Mouse (Mus musculus): ENCODE data around the gene Invs. TPM values are rescaled to one million over a fixed set of nuclear protein-coding genes. Genes with fewer than 3 reads are reported as not detected.

Invs gene
- polyA plus RNA-seq, 1 experiment = 4.7 TPM

DNA sequence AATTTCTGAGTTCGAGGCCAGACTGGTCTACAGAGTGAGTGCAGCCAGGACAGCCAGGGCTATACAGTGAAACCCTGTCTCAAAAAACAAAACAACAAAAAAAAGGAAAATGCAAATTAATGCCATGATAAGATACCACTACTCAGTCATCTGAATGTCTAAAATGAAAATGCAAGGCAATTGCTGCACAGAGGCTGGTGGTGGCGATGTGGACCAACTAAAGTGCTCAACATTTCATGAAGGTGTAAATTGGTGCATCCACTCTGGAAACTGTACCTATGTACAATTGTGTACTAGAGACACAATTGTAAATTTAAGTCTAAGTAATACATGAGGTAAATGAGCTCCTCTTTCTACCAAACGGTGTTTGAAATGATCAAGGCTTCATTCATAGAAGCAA, 36.5 kb downstream of the Invs start:
- TF ChIP-seq CTCF (IDR thresholded peaks at IDR 0.05; ENCODE audit: insufficient read depth, low read length) (no peak), POLR2A (IDR thresholded peaks at IDR 0.05; ENCODE audit: borderline replicate concordance, extremely low read depth, low read depth, low read length) (no peak)

DNA sequence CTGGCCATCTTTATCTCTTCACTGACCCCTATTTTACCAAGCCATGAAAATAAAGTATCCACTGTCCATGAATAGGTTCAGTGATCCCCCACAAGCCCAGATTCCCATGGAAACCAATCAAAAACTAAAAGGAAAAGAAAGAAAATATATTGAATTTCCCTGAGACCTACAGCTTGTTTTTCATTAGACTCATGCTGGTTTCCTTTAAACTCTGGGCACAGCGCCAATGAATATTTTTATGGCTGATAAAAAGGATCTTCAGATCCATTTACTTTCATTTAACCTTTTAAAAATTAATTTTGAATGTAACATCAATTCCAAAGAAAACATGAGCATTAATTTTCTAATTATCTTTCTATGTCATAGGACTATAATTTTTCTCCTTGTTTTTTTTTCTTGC, 41.7 kb downstream of the Invs start:
- Histone ChIP-seq H3K4me1 (ENCODE audit: control insufficient read depth, insufficient read depth, low read length) (no peaks in the 10 kb centered on the region; the same call in 1 of the 2 replicates), H3K4me3 (replicated peaks; ENCODE audit: extremely low read depth, low read depth, low read length) (no peak overlapping the region)
- TF ChIP-seq CTCF (IDR thresholded peaks at IDR 0.05; ENCODE audit: insufficient read depth, low read length) = no peak
- no peak for TF ChIP-seq POLR2A (IDR thresholded peaks at IDR 0.05; ENCODE audit: borderline replicate concordance, extremely low read depth, low read depth, low read length)
- WGBS = 87% methylated on average over 1 of the region's 1 CpGs
- DNase-seq = no peak

More for the DNA sequence above, 36.5 kb downstream of the Invs start:
- DNase-seq = no peak
- no peaks in the 10 kb centered on the region for H3K4me1 ChIP-seq (ENCODE audit: control insufficient read depth, insufficient read depth, low read length)
- no peak overlapping the region for H3K4me3 ChIP-seq (replicated peaks; ENCODE audit: extremely low read depth, low read depth, low read length)
- 94% methylated on average over 3 of the region's 3 CpGs for WGBS

DNA sequence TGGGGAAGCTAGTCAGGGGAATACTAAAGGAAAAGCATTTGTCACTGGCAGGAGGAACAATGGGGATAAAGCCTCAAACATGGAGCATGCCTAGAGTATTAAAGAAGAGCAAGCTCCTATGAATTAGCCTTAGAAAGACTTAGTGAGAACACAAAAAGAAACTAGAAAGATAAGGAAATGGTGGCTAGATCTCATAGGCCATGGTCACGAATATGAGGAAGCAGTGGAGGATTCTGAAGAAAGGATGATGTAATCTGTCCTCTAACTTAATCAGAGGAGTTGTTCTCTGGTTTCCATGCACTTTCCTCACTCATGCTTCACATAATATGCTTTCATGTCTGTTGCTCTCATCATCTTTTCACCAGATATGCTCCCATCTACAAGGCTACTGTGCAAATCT, 42.5 kb downstream of the Invs start:
- H3K4me1 ChIP-seq (ENCODE audit: control insufficient read depth, insufficient read depth, low read length) = no peaks in the 10 kb centered on the region; the same call in 1 of the 2 replicates
- no peak for DNase-seq
- 35% methylated on average over 1 of the region's 1 CpGs for WGBS
- H3K4me3 ChIP-seq (replicated peaks; ENCODE audit: extremely low read depth, low read depth, low read length) = no peak overlapping the region
- TF ChIP-seq POLR2A (IDR thresholded peaks at IDR 0.05; ENCODE audit: borderline replicate concordance, extremely low read depth, low read depth, low read length) (no peak), CTCF (IDR thresholded peaks at IDR 0.05; ENCODE audit: insufficient read depth, low read length) (no peak)

- no peak for DNase-seq
- no peaks in the 10 kb centered on the region for H3K4me1 ChIP-seq (ENCODE audit: control insufficient read depth, insufficient read depth, low read length)
- TF ChIP-seq CTCF (IDR thresholded peaks at IDR 0.05; ENCODE audit: insufficient read depth, low read length) (no peak), POLR2A (IDR thresholded peaks at IDR 0.05; ENCODE audit: borderline replicate concordance, extremely low read depth, low read depth, low read length) (no peak)
- H3K4me3 ChIP-seq (replicated peaks; ENCODE audit: extremely low read depth, low read depth, low read length) = no peak overlapping the region
Observed at GRCm38 (mm10) chr4:48327192-48327591, 47.6 kb downstream of the Invs start.

- no peaks in the 10 kb centered on the region for H3K4me1 ChIP-seq (ENCODE audit: control insufficient read depth, insufficient read depth, low read length)
- no peak for DNase-seq
- no peak for TF ChIP-seq POLR2A (IDR thresholded peaks at IDR 0.05; ENCODE audit: borderline replicate concordance, extremely low read depth, low read depth, low read length)
- TF ChIP-seq CTCF (IDR thresholded peaks at IDR 0.05; ENCODE audit: insufficient read depth, low read length) = no peak
- 86% methylated on average over 2 of the region's 2 CpGs for WGBS
- H3K4me3 ChIP-seq (replicated peaks; ENCODE audit: extremely low read depth, low read depth, low read length) = no peak overlapping the region
Observed at GRCm38 (mm10) chr4:48328042-48328441, 48.5 kb downstream of the Invs start.

DNA sequence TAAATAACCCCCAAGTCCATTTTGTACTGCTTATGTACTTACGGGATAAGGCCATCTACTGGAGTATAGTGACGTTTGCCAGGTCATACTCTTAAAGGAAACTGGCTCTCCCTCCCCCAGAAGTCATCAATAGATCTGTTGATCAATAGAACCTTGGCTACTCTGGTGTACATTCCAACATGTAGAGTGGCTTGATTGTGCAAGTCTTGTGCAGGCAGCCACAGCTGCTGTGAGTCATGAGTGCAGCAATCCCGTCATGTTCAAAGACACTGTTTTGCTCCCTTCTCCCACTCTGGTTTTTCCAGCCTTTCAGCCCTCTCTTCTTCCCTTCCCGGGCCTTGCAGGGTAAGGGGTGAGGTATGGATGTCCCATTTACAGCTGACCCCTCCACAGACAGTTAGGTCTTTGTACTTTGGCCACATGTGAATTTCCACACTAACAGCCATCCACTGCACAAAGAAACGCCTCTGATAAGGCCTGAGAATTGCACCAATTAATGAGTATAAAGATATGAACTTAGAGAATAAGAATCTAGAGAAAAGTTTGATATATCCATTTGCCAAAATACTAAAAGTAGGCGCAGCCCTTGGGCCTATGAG, 53.0 kb downstream of the Invs start:
- no peak overlapping the region for H3K4me3 ChIP-seq (replicated peaks; ENCODE audit: extremely low read depth, low read depth, low read length)
- no peak for TF ChIP-seq CTCF (IDR thresholded peaks at IDR 0.05; ENCODE audit: insufficient read depth, low read length)
- TF ChIP-seq POLR2A (IDR thresholded peaks at IDR 0.05; ENCODE audit: borderline replicate concordance, extremely low read depth, low read depth, low read length) = no peak
- no peak for DNase-seq
- 68% methylated on average over 6 of the region's 6 CpGs for WGBS
- no peaks in the 10 kb centered on the region for H3K4me1 ChIP-seq (ENCODE audit: control insufficient read depth, insufficient read depth, low read length)

DNA sequence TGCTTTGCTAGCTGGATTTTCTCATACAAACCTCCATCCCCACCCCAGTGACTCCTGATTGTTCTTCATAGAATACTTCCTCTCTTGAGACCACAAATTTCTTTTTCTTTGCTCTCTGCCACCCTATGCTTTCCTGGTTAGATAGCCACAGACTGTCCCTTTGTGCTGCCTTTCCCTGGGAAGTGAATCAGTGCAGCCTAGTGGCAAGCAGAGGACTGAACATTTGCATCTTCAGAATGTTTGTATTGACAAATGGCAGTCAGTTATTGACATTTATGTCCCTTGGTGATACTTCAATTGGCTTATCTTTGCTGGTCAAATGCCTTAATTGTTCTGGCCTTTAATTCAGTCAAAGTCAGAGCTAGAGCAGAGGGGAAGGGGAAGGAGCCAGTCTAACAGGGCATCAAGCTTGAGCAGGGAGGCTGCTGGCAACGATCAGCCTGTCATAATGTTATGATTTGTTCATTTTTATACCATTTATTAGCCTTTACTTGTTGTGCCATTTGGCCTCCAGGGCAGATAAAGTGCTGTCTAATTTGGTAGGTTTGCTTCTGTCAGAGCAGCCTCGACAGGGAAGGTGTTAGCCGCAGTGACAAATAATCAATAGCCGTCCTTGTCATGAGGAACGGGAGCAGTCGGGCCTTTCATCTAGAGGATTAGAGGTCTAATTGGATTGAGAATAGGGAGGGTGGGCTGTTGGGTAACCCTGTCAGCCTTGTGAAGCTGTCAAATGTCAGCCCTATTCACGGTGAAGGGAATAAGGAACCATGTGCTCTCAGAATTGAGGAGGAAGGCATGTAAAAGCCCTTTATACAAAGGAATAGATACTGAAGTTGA, 55.6 kb downstream of the Invs start:
- Histone ChIP-seq H3K4me1 (ENCODE audit: control insufficient read depth, insufficient read depth, low read length) (no peaks in the 10 kb centered on the region), H3K4me3 (replicated peaks; ENCODE audit: extremely low read depth, low read depth, low read length) (no peak overlapping the region)
- no peak for TF ChIP-seq POLR2A (IDR thresholded peaks at IDR 0.05; ENCODE audit: borderline replicate concordance, extremely low read depth, low read depth, low read length)
- no peak for TF ChIP-seq CTCF (IDR thresholded peaks at IDR 0.05; ENCODE audit: insufficient read depth, low read length)
- no peak for DNase-seq
- 51% methylated on average over 7 of the region's 7 CpGs for WGBS

- WGBS = 83% methylated on average over 4 of the region's 4 CpGs
- TF ChIP-seq CTCF (IDR thresholded peaks at IDR 0.05; ENCODE audit: insufficient read depth, low read length) = no peak
- TF ChIP-seq POLR2A (IDR thresholded peaks at IDR 0.05; ENCODE audit: borderline replicate concordance, extremely low read depth, low read depth, low read length) = no peak
- no peak for DNase-seq
Observed at GRCm38 (mm10) chr4:48342705-48343104, 63.1 kb downstream of the Invs start.

DNA sequence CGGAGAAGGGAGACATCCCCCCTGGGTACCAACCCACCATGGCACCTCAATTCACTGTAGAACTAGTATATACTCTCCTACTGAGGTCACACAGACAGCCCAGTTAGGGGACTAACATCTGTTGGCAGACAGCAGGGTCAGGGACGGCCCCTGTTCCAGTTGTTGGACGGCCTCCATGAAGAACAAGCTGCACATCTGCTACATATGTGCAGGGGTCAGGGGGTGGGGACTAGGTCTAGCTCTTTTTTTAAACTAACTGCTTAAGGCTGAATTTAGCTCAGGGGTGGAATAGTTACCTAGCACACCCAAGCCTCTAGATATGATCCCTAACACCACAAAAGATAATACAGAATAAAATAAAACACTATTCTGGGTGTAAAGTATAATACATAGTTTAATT, 82.8 kb downstream of the Invs start:
- H3K4me1 ChIP-seq (ENCODE audit: control insufficient read depth, insufficient read depth, low read length) = no peaks in the 10 kb centered on the region
- 61% methylated on average over 3 of the region's 3 CpGs for WGBS
- DNase-seq = no peak
- no peak overlapping the region for H3K4me3 ChIP-seq (replicated peaks; ENCODE audit: extremely low read depth, low read depth, low read length)
- no peak for TF ChIP-seq CTCF (IDR thresholded peaks at IDR 0.05; ENCODE audit: insufficient read depth, low read length)
- TF ChIP-seq POLR2A (IDR thresholded peaks at IDR 0.05; ENCODE audit: borderline replicate concordance, extremely low read depth, low read depth, low read length) = no peak

More at GRCm38 (mm10) chr4:48342705-48343104, 63.1 kb downstream of the Invs start:
- Histone ChIP-seq H3K4me3 (replicated peaks; ENCODE audit: extremely low read depth, low read depth, low read length) (no peak overlapping the region), H3K4me1 (ENCODE audit: control insufficient read depth, insufficient read depth, low read length) (no peaks in the 10 kb centered on the region)

GRCm38 (mm10) chr4:48371037-48371436, 91.5 kb downstream of the Invs start:
- no peak for TF ChIP-seq POLR2A (IDR thresholded peaks at IDR 0.05; ENCODE audit: borderline replicate concordance, extremely low read depth, low read depth, low read length)
- TF ChIP-seq CTCF (IDR thresholded peaks at IDR 0.05; ENCODE audit: insufficient read depth, low read length) = no peak
- no peak overlapping the region for H3K4me3 ChIP-seq (replicated peaks; ENCODE audit: extremely low read depth, low read depth, low read length)
- no peak for DNase-seq
- no peaks in the 10 kb centered on the region for H3K4me1 ChIP-seq (ENCODE audit: control insufficient read depth, insufficient read depth, low read length)
- 65% methylated on average over 1 of the region's 1 CpGs for WGBS
